Mouse (Mus musculus) frontal cortex, postnatal 10 days (tissue): ENCODE measurements around the gene Pgf.
A peak's percentile ranks its signal among the peaks of the same experiment; 100 is the strongest.

Experiments
- DNase-seq, 2 experiments: peaks; one replicate each; pipeline ENCODE4 v3.0.0; 2022; ENCODE audit warnings: low spot score in 2 of 2, mixed read lengths in 1 of 2

The Pgf gene

DNA sequence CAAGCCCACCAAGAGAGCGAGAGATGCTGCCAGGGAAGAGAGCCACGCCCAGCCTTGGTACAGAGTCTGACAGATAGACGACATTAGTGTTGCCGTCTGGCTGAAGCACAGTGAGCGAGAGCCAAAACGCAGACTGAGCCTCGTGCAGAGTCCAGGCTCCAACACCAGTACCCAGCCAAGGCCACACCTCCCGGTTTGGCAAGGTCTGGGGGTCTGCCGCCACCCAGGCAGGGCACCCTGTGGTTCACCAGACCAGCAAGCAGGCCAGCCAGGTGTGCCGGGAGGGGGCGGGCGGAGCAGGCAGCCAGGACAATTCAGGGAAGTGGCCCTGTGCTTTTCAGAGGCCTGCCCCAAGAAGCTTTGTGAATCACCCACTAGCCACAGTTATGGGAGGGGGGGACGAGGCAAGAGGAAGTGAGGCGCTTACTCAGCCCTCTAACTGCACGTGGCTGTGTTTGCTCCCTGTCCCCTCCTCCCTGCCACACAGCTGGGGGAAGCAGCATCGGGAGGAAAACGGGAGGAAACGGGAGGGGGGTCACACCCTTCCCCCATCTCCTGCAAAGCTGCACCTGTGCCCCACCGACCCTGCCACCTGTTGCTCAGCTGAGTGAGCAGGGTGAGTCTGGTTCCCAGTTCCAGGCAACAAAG lies 15.0 kb upstream of the Pgf start:
- no peak for DNase-seq

DNA sequence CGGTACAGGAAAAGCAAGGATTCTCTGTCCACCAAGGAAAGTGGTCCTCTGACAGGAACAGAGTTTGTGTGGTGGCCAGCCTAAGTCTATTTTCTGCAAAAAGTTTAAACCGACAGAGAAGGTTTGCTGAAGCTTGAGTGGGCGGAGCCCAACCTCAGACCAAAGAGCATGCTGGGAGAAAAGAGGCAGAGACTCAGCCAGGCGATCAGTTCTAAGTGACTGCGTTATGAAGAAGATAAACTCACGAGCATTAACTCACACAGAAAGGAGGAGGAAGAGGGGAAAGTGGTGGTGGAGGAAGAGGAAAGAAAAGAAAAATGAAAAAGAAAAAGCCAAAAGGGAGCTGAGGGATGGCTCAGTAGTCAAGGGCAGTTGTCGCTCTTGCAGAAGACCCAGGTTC lies 12.7 kb upstream of the Pgf start:
- DNase-seq: no peak

DNA sequence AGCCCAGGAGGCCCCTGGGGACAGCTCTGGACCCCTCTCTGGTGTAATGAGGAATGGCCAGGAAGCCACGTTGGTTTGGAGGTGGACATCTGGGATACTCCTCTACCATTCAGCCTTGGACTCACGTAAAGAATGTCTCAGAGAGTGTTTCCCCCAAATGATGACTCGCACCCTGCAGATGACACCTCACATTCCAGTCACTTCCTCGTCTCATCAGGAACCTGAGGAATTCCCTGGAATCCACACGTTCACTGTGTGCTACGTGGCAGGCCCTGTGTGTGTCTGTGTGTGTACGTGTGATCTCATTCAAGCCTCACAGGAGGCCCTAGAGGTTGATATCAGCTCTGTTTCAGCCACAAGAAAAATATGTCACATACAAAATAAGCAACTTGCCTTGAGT lies 8.8 kb upstream of the Pgf start:
- DNase-seq: no peak

DNA sequence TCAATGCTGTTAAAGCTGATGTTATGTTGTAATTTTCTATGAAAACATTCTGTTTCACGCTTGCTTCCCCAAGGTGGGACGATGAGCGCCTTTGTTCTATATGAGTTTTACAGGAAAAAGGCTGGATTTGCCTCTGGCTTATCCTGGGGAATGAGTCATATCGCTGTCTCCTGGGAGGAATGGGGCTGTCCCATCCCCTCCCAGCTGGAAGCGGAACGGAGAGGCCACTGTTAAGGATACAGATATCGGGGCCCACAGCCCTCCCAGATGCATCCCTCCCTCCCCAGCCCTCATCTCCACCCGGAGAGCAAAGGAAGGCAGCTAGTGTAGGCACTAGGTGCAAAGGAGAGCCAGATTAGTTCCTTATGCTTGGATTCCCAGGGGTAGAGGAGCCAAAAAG lies 8.2 kb upstream of the Pgf start:
- DNase-seq: no peak

DNA sequence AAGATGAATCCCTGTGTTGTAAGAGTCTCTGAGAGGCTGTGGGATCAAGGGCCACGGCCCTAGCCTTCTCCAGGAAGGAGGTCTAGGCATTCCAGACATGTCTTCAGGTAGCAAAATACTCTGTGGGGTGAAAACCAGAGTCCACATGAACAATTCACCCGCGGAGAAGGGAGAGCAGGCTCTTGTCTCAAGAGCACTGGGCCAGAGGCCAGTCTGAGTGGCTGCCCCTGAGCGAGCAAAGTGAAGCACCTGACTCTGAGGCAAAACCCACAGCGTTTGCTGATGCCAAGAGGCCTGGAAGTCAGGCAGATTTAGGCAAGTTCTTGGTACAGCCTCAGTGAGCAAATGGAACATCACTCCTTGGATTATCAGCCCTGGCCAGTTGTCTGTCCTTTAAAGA lies 6.5 kb upstream of the Pgf start:
- no peak for DNase-seq

DNA sequence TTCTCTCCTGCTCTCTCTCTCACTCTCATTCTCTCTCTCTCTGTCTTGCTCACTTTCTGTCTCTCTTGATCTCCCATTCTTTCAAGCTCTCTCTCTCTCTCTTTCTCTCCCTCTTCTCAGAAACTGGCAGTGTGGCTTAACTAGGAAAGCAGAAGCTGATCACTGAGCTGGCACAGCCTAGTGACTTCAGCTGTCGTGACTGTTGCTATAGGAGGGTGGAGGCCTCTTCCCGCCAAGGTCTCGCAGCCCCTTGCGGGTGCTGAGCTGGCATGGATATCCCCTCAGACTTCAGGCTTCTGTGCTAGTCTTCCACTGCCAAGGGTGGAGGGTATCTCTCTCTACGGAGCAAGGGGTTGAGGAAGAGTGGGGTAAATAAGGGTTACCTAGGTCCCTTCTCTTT lies 5.3 kb upstream of the Pgf start:
- DNase-seq: no peak

DNA sequence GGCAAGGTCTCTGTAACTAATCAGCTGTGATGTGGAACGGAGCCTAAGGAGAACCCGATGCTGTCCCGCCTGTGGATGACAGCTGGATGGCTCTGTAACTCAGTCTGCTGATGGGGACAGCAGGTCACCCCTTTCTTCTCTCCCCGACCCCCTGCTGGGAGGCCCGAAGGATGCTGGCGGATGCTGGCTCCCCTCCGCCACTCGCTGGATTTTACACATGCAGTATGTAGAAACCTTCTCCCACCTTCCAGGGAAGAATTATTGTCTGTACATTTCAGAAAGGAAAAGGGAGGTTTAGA lies 4.7 kb upstream of the Pgf start:
- DNase-seq: no peak

DNA sequence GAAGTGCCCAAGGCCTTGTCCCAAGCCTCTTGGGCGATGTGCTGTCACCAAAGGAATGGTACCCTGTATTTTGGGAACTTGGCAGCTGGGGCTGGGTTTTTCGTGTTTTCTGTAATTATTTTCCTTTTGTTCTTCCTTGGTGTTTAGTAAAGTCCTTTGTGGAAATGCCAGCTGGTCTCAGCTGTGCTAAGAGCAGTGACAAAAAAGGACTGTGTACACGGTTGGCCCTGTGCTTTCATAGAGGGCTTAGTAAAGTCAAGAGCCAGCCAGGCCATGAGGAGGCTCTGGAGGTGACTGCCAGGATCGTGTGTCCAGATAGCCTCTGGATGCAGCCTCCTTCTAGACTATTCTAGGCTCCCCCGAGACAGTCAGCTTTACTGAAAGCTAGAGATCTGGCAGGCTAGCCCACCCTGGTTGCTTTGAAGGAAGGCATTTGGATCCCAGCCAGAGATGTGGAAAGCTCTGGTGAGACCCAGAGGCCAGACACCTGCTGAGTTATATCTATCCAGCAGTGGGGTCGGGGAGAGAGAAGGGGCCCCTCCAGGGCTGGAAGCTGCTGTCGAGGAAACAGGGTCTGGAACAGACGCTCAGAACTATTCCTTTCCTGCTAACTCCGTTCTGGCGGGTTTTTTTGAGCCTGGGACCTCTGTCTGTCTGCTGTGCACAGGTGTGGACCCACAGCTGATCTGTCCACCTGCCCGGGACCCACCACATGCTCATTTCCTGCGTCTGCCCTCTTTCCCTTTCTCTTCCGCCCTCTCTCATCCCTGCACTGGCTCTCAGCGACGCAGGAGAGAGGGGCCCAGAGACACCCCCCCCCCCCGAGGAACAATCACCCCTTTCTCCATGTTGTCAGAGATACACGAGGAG lies 4.1 kb upstream of the Pgf start:
- DNase-seq: no peak

DNA sequence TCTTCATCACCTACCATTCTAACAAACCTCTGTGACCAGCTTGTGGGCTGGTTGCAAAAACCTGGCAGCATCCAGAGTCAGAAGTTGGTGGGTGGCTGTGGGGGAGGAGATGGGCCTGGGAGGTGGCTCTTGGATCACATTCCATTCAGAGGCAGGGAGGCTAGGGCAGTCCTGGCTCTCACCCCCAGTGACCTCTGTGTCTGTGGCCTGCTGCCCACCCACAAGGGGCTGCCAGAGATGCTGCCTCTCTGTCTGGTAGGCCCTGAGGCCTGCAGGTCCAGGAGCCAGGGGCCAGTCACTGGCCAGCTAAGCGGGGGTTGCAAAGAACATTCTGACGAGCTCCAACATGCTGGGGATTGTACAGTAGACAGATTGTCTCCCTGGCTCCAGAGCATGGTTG lies 704 bp upstream of the Pgf start:
- DNase-seq: no peak

DNA sequence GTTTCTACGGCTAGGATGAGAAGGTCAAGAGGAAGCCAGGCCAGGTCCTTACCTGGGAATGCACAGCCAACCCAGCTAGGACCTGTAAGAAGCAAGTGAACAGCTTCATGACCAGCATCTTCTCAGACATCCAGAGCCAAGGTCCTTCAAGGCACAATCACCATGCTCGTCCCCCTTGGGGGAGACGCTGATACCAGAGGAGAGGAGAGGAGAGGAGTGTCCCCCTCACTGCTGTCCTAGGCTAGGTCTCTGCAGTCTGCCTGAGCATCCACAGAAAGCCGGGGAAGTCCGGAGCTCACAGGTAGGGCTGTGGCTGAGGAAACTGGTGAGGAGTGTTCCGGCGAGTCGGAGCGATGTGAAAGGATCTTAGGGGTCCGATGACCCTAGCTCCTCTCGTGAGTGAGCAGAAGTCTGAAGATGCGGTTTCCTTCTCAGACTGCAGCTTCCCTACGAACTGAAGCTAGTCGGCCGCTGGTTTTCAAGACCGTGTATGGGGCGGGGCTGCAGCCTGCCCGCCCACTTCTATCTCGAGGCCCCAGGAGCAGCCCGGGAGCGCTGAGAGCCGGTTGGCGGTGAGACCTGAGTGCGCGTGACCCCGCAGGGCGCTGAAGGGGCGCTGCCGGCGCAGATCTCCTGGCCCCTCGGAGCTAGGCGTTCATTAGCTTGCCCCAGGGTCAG lies 605 bp downstream of the Pgf start:
- no peak for DNase-seq

DNA sequence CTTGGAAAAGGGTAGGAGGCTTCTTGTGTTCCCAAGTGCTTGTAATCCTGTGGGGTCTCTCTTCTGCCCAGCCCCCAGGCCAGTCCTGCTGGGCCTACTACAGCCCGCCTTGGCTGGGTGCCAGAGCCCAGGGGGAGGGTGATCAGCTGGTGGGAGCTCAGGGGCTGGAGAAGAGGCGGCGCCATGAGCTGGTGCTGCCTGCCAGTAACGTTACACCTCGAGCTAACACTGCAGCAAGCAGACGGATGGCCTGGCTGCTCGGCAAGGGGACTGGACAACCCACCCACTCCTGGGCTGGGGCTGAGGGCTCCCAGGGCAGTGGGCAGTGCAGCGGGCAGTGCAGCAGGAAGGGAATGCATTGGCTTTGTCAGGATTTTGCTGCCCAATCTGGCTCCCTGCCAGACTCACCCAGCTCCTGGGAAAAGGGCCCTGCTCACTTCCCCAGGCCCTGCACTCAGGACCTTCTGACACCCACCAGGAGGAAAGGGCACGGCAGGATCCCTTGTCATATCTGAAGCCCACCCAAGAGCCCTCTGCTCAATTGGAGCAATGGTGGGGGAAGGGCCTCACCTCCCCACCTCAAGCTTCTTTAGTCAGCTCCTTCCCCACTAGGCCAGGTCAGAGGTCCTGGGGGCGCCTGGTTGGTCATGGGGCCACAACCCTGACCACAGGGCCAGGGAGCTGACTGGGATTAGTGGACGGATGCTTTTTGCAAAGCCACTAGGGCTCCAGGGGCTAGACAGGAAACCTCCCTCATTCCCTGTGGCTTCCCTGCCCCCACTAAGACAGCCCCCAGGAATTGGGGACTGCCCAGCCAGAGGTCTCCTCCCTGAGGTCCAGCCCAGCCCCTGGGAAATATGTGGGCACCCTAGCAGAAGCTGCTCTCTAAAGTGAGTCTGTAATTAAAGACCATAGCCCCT lies 1.4 kb downstream of the Pgf start:
- DNase-seq: peak; percentile 44 to 58

DNA sequence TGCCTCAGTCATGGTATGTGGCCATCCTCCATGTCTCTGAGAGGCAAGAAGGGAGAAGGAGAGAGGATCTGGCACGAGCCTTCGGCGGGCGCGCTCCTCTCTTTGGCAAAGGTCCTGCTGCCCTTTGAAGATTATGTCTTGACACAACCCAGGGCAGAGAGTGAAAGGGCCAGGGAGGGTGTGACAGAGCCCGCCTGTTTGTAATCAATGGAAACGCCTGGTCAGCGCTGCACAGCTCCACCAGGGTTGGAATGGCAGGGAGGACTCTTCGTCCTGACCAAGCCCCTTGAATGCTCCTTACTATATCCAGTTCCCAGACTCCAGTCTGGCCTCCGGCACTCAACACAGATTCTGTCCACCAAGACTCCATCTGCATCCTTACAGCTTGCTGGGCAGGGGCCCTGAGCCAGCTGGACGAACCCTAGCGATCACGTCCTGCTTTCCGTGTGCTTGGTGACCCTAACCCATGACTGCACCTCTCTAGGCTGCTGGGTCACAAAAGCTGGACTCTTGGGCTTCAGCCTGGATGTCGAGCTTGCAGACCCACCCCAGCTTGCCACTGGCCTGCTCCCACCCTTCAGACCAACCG lies 2.4 kb downstream of the Pgf start:
- no peak for DNase-seq

DNA sequence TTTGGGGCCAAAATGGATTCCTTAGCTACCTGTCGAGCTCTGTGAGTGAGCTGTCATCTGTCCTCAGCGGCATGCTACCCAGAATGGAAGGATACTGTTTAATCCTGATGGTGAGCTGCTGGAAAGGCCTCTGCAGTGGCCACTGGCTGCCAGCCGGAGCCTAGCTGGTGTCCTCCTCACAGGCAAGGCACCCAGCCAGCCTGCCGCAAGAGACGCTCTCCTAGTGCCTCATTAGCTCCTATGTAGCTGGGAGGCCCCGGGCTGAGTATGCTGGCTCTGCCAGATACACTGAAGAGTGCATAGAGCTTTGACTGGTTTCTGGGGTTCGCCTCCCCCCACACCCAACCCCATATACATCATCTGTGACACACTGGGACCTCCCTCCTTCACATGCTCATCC lies 3.6 kb downstream of the Pgf start:
- DNase-seq: no peak

DNA sequence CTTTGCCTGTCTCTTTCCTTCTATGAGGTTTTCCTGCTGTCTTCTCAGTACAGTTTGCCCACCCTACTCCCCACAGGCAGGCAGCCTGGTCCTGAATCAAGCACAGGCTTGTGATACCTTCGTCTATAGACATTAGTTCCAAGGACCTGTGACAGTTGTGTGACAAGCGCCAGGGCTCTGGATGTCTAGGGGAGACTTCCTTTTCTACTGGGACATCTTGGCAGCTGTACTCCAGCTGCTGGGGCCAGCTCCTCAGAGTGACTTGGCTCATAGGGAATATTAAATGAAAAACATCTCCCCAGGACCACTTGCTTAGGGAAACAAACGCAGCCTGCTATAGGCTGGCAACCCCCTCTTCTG lies 6.7 kb downstream of the Pgf start:
- DNase-seq: no peak

DNA sequence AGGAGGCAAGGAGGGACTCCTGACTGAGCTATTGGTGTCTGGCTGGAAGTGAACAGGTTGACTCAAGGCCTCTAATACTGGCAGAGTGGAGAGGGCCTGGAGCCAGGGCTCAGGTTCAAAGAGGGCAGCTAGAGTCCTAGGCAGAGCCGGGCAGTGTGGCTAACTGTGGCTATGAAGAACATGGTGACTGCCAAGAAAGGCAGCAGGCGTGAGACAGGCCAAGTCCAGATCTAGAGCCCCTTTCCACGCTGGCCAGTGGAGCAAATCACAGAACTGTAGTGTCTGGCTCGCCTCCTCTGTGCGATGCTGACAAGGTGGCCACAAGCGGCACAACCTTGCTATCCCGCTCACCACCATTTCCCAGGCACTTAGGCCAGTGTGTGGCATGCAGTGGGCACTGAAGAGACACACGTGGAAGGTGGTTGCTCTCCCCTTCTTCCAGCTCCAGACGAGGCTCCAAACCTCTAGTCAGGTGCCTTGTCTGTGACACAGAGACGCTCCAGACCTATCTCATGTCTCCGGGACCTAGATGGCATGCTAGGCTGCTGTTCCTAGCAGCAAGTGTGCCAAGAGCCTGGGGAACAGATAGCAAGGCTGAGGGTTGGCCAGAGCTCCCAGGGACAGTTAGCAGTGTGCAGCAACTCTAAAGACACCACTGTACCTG lies 7.2 kb downstream of the Pgf start:
- DNase-seq: no peak

DNA sequence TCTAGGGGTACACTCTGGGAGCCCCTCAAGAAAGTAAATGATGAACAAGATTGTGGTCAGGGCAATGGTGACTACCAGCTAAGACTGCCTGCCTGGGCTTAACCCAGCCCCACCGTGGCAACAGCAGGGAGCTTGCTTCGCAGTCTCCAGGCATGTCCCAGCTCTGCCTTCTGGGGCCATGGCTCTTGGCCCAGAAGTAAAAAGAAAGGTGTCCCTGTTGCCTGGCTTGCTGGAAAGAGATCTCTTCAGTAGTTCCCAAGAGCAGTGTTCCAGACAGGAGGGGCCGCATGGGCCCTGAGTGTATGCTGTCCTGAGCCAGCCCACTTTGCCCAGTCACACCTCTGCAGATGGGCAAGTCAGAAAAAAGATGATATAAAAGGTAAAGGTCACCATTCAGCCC lies 7.7 kb downstream of the Pgf start:
- no peak for DNase-seq

DNA sequence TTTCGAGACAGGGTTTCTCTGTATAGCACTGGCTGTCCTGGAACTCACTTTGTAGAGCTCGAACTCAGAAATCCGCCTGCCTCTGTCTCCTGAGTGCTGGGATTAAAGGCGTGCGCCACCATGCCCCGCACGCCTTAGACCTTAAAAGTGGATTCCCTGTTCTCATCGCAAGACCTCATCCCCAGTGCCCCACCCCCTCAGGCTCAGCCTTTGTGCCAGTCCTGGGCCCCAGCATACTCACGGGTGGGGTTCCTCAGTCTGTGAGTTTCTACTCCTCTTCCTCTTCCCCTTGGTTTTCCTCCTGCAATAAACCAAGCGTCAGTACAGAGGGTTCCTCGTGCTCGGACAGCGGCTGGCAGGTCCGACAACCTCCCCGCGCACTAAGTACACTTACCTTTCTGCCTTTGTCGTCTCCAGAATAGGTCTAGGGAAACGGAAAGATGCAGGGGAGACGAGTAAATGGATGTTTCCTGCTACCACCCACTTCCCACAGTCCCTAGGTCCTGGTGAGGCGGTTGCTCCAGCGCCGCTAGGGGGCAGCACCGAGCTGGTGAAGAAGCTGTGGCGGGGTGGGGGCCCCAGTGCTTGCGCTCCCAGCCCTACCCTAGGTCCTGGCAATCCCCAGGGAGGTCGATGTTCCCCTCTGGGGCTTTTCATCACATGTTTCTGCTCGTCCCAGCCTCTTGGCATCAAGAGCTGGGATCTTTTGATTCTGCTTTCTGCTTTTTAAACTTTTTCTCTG lies 8.3 kb downstream of the Pgf start:
- peak in 1 of 2 experiments; percentile 78 for DNase-seq

DNA sequence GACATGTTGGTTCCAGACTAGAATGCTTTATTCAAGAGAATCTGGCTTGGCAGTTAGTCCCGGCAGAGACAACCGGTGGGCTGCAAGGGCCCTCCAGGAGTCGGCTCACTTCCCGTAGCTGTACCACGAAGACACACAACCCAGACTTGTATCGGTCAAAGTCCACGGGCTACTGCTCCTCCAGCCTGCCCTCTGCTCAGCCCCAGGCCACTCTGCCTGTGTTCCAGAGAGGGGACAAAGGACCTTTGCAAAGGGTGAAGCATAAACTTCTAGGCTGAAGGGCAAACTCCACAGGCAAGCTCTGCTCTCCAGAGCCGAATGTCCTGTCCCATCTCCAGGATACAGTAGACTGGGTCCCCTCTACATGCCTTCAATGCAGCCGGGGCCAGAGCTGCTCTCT lies 11.0 kb downstream of the Pgf start:
- no peak for DNase-seq

DNA sequence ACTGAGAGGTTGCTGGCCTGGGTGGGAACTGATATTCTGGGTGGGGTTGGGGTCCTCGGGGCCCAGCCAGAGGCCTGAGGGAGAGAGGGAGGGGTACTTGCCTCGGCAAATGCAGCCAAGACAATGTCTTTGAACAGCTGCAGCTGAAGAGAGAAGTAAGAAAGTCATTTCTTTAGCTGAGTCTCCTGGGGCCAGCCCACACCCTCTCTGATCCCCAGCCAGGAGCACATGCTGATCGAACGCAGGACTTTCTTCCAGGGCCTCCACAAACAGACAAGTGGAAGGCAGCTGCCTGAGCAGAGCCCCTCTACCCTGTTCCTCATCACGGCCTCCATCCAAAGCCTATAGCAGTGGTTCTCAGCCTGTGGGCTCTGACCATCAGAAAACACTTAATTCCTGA lies 12.6 kb downstream of the Pgf start:
- DNase-seq: no peak

DNA sequence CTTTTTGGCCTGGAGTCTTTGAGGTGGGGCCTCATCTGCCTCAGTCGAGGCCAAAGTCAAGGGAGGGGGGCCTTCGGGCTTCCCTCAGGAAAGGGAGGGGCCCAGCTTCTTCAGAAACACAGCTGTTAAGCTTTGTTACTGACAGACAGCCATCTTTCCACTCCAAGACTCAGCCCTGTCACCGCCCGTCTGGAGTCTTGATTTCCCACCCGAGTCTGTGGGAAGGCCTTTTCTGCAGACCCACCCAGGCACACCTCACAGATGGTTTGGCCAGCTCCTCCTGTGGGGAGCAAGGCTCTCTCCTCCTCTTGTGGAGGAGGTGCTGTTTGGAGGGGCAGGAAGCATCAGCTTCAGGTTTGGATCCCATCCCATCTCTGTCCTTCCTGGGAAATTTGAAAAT lies 18.0 kb downstream of the Pgf start:
- DNase-seq: no peak

DNA sequence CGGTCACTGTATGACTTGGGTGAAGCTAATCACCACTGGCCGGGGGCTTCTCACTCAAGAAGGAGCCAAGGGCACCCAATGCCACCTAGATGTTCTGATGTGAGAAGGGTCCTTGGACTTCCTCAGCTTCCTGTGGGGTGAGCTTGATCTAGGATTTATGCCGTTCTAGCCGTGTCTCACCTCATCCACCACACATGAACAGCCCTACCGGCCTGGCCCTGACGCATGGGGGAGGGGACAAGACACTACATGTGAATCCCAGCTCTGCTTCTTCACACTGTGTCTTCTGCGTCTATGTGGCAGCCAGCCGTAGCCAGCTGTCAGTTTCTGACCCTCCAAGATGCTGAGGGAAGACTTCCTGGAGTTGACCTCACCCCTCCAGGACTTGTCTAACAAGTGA lies 18.8 kb downstream of the Pgf start:
- DNase-seq: no peak
